Mouse (Mus musculus): Measurements from ENCODE around the gene Rgs9.
"Not testable (repeated sequence)": the region's sequence is repeated elsewhere in the genome, so short reads cannot be mapped to it uniquely, and the experiment has no call there.

Gene Rgs9

DNA sequence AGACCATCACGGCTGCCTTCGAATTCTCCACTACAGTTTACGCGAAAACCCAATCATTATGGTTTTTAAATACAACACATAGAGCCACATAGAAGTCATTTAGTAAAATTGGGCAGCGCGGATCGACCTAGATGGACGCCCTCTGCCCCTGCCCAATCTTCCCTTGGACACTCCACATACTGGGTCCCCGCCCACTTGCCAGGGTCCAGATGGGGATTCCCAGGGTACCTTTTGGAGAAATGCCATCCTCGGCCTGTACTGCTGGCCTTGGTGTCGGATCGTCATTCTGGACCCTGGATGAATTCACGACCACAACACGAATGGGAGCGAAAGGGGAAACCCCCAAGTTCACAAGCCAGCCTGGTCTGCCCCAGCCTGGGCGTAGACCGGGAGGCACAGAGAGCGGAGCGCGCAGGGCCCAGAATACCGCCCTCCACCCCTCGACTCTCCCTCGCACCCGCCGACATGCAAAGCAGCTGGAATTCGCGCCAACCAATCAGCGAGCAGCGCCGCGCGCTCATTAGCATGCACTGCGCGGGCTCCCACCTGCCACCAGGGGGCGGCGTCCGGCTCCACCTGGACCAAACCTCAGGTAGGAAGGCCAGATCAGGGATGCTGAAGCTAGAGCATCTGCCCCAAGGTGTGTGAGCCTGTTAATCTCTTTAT lies at the start of gene Rgs9:
Rgs9 (minus strand) TSS at position 420 of the 666 bp plus-strand sequence.
- DNase-seq, result peak; percentile 99

DNA sequence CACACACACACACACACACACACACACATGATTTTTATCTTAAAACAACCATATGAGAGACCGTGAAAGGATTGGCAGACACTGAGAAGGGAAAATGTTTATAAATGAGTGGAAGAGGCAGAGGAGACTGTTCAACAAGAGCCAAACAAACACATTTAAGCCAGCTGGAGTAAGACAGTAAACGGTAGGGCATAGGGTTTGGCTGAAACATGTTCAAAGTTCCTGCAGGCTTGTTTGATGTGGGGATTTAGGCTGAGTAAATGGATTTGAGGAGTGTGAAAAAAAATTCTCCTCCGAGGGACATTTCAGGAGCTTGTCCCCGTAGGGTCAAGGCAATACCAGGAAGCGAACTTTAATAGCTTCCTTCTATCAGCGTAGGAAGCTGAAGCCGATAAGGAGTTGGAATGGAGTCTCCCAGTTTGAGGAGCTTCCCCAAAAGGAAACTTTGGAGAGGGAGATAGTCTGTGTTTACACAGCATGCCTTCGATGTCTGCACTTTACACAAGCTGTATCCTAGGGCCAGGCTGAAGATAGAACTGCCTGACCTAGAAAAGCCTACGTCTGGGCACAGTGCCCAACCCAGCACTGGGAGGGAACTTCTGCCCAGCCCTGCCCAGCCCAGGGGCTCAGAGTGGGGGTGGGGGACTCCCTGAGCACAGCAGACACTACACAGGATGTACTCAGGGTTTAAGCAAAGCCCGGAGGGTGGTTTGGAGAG lies 49.5 kb upstream of the Rgs9 start:
- peak; percentile 99 for DNase-seq

DNA sequence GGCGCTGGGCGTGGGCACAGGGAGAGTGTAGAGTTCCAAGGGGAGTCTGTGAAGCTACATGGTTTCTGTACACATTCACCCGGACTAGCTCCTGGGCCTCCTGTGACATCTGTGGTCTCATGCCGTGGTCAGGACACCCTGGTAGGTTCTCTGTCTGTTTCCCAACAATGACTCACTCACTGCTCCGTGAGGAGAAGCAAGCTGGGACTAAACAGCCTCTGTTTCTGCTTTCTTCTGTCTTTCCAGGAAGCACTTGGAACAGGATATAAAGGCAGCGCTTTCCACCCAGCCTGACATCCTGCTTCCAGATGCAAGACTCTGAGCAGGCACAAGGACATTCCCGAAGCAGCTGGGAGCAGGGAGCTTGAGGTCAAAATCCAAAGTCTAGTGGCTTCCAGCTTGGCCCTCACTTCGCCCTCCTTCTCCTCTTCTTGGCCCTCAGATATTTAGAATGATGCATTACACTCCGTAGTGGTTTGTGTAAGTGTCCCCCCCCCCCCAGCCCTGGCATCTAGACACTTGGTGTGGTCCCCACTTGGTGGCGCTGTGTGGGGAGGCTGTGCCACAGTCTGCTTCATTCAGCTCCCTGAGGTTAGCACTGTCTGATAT lies 46.2 kb upstream of the Rgs9 start:
- DNase-seq, result peak; percentile 96

DNA sequence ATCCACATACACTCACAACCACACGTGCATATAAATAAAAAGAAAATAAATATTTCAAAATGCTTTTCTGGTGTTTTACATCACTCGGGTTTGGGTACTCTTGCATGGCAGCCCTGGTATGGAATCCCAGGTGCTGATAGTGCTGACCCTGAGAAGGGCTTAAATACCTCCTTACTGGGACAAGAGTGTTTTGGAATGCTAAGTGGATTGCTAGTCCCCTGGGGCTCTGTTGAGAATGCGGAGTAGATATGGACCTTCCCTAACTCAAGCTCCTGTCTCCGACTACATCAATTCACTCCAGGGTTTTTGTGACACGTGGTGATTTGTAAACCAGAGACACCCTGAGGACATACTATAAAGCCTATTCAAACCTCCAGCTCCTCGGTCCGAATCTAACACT lies 45.6 kb upstream of the Rgs9 start:
- no peak for DNase-seq

DNA sequence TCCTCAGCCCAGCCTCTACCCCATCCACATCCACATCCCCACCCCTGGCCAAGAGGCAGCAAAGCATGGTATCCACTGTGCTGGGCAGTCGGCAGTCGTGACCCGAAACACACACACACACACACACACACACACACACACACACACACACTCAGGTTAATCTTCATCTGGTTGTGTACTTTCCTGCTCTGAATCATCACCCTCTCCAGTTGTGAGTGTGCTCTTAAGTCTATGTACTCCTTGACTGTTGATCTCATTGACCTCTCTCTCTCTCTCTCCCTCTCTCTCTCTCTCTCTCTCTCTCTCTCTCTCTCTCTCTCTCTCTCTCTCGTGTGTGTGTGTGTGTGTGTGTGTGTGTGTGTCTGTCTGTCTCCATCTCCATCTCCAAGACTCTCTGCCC lies 44.7 kb upstream of the Rgs9 start:
- DNase-seq, result not testable (repeated sequence)

DNA sequence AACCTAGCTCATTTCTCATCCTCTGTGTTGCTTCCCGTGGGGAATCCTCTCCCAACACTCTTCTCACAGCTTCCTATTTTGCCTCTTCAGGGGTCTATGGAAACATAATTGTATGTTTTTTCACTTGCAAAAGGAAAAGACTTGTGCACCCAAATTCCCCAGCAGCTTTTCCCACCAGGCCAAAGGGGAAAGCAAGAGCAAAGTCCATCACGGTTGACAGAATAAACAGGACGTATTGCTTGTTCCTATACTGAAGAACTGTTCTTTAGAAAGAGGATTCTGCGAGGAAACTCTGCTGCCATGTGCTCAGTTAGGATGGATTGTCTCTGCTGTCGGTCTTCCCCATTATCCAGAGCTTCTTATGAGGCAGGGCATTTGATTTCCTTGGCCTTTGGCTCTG lies 42.6 kb upstream of the Rgs9 start:
- no peak for DNase-seq

DNA sequence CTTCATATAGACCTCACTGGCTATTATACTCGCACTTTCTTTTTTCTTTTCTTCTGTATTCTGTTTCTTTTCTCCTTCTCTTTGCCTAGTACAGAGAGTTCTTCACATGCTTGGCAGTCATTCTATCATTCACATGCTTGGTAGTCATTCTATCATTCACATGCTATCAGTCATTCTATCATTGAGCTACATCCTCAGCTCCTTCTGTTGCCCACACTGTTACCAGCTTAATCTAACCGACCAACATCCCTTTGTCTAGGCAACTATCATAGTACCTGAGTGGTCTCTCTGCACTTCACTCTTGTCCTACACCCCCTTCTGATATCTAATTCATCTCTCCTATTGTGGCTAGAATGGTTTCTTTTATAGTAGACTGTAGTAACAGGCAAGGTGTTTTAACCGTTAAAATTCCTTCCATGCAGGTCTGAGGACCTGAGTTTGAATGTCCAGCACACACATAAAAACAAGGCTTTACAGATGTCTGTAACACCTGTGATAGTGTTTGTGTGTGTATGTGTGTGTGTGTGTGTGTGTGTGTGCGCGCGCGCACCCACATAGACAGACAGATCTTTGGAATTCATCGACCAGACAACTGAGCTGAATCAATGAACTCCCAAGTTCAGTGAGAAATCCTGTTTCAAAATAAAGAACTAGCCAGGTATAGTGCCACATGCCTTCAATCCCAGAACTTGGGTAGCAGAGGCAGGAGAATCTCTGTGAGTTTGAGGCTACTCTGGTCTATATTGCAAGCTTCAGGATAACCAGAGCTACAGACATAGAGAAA lies 41.4 kb upstream of the Rgs9 start:
- peak; percentile 15 for DNase-seq

DNA sequence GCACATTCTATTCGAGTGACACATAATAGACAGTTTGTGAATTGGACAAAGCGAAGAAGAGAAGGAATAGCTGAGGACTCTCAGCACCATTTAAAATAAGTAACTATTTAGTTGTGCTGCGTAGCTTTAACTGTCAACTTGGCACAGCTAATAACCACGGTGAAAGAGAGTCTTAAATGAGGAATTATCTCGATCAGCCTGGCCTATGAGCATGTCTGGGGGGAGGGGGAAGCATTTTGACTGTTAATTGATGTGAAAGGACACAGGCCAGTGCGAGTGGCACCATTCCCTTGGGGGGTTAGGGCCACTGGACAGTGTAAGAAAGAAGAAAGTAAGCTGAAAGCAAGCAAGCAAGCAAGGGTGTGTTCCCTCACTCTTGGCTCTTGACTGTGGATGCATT lies 38.0 kb upstream of the Rgs9 start:
- no peak for DNase-seq

DNA sequence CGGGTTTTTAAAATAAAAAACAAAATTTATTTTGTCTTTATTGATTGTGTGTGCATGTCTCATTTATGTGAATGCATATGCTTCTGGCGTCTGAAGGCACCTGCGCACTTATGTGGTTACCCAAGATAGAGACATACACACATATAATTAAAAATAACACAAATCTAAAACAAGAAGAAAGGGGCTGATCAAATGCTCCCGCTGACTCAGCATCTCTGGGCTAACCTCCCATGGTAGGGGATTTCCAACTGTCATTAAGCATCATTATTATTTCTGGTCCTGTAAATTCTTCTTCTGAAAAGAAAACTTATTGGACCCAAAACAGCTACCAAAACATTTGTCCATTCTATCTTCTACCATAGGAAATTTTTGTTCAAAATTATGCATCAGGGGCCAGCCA lies 36.8 kb upstream of the Rgs9 start:
- DNase-seq, result no peak

DNA sequence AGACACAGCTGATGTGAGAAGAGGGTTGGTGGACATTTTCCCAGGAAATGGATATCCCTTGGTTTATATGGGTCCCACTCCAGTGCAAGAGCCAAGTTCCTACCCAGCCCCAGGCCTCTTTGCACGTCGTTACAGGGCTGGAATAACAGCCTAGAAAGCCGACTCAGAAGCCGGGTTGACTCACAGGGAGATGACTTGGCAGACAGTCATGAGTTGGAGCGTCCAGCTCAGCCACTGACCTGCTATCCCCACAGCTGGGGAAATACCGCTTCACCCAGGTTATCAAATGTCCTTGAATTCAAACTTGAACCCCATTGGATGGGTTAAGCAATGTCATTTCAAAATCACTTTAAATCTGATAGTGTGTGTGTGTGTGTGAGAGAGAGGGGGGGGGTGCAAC lies 34.8 kb upstream of the Rgs9 start:
- DNase-seq, result peak; percentile 94

DNA sequence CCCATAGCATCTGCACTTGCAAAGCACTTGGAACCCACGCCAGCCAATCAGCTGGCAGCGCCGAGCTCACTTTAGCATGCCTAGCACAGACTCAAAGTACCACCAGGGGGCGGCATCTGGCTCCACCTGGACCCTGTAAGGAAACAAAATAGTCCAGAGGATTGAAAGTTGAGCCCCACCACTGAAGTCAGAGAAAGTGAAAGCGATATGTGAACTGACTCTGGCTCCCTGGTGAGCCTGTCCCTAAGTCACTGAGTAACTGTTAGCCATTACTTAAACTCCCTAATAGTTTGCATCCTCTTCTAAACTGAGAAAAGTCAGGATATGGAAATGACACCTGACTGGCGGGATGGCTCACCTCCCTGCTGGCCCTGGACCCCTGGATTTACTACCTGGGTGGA lies 33.5 kb upstream of the Rgs9 start:
- peak; percentile 99 for DNase-seq

DNA sequence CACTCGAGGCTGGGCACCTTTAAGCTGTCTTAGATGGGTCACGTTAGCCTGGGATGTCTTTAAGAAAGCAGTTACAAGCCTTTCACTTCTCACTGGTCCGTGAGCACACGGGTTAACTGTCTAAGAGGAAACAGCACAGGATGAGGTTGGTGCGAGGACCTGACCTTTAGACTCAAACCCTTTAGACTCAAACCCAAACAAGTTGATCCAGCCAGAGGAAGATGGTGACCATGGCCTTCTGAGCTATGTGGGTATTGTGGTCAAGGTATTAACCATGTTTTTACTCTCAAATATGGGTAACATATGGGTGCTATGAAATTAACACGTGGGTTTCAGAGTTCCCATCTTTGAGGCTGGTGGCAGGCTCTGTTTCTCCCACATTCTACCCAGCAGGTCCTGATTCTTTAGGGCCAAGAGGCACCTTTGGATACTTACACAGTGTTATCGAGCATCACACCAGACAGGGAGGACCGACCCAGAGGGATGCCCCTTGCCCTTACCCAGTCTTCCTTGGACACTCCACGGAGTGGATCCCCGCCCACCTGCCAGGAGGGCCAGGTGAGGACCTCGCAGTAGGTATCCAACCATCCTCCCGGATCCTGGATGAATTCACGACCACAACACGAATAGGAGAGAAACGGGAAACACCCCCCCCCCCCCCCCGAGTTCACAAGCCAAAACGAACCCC lies 32.9 kb upstream of the Rgs9 start:
- DNase-seq, result no peak

DNA sequence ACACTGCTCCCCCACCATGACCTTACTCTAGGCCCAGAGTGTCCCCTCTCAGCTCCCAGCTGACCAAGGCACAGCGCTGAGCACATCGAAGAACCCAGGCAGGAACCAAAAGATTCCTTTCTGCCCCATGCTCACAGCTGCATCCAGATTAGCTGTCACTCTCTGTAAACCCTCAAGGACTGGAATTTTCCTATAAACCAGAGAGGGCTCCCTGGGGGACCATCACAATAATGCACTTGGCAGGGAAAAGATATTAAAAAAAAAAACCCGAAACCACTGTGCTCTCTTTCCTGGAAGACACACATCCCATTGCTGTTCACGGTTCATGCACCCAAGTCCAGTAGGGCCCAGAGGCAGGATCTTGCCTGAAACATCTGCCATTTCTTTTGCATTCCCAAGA lies 31.4 kb upstream of the Rgs9 start:
- DNase-seq, result no peak

DNA sequence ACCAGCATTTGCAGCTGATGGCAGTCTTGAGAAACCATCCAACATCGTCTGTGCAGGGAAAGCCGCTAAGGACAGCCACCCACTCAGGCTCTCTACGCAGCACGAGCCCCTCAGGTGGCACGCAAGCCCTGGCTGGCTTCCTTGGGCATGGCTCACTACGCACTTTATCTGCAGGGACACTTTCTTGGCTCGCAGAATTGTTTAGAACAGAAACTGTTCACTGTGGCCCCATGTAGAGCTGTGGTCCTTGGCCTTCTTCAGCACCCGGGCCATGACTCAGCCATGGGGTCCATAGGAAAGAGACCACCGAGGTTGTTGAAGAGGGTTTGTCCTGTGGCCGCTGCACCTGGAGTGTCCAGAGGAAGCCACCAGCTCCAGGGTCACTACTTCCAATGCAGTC lies 30.0 kb upstream of the Rgs9 start:
- no peak for DNase-seq

DNA sequence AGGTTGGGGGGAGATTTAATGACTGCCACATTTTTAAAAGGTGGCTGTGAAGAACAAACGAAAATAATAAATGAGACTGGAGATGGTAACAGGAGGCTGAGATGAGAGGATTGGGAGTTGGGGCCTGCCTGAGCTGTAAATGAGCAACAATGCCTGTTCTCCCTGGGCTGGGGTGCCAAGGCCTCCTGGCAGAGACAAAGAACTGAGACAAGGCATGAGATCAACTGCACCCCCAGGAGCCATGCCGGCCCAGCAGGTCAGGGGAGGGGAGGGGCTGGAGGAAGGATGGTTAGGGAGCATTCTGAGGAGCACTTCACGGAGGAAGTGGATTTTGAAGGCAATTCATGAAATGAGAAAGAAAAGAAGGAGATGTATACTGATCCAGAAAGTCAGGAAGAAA lies 29.5 kb upstream of the Rgs9 start:
- no peak for DNase-seq

DNA sequence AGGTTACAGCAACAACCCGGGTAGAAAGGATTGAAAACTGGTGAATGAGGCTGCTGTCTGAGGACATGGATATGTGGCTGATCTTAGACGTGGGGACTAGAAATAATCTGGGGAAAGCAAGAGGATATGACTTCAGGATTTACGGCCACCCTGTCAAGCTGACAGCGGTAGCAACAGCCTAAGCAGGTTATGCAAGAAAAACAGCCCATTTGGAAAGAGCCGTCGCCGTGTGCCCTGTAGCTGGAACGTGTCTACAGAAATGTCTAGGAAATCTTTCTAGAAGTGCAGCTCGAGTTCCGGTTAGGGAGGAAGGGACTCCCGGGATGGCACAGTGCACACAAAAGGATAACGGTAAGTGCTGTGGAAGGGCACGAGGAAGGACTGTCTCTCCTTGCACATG lies 28.3 kb upstream of the Rgs9 start:
- no peak for DNase-seq

DNA sequence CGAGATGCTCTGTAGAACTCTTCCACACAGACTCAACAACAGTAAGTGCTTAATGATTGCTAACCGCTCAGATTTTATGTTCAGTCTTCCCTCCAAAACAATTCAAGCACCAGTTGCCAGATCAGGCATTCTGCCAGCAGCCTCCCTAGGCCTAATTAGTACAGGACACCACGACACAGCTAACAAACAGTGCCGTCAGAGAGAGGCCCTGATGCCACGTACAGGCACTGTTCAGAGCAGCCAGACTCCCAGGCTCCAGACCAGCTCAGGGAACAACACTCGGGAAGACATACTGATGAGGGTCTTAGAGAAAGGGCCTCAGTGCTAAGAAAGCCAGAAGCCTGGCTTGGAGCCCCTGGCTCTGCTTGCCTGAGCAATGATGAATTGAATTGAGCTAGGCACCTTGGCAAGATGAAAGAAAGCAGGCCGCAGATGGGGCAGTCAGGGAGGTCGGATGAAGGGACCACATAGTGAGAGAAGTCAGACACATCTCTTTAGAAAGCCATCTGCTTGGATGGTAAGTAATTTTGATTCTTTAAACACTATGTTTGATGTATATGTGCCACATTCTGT lies 22.5 kb upstream of the Rgs9 start:
- DNase-seq, result no peak

DNA sequence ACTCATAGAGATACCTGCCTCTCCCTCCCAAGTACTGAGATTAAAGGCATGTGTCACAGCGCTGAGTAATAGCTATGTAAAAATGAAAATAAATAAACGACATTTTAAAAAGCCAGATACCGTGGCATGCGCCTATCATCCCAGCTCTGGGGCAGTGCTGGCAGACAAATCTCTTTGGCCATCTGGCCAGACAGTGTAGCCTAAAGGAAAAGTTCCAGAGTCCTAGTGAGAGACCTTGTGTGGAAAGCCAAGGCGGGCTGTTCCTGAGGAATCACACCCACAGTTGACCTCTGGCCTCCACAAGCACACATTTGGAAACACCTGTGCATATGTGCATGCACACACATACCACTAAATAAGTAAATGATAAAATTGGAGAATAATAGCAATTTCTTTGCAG lies 22.0 kb upstream of the Rgs9 start:
- DNase-seq, result no peak

DNA sequence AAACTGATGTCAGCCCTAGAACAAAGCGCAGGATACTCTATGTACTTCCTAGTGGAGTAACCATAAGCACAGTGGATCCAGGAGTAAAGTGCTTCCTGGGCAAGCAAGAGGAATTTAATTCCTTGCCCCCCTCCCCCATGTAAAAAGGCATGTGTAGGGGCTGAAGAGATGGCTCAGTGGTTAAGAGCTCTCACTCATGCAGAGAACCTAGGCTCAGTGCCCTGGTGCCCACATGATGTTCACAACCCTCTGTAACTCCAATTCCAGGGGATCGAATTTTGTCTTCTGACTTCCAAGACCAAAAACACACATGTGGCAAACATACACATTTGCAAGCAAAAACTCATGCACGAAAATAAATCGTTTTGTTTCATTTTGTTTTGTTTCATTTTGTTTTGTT lies 21.5 kb upstream of the Rgs9 start:
- no peak for DNase-seq

DNA sequence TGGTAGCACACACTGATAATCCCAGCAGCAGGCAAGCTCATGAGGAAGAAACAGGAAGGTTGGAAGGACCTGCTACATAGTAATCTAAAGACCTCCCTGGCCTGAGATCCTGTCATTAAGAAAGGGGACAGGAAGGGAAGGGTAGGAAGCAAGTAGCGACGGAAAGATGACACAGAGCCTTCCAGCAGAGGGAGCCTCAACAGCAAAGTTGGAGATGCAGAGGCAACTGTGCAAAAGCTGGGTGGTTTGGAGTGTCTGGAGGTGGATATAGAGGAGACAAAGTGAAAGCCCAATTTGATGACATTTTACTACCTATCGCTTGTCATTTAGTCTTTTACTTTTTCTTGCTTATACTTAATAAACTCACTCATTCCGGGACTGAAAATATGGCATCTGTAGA lies 19.0 kb upstream of the Rgs9 start:
- DNase-seq, result no peak

DNA sequence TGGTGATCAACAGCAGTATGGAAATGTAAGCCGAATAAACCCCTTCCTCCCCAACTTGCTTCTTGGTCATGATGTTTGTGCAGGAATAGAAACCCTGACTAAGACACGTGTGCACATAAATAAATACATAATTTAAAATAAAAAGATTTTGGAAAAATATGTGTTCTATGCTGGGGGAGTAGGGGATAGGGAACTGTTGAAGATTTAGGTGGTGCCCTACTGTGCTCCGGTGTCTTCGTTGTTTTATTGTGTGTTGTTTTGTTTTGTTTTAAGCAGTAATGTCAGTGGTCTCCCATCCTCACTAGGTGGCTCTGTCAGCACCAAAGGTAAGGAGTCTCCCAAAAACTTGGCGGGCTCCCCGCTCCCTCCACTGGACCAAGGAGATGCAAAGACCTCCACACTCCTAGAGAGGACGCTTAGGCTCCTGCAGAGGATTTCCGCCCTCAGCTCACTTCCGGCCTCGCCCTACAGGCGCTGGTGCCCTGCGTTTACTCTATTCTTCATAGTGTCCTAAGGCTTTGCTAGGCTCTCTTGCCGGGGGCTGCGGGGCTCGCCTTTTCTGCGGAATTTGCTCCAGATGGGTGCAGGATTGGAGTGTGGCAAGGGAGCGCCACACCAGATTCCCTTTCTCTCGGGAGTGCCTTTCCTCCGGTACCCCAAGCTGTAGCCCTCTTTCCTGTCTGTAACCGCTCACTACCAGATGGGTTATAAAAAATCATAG lies 14.1 kb upstream of the Rgs9 start:
- peak; percentile 97 for DNase-seq

DNA sequence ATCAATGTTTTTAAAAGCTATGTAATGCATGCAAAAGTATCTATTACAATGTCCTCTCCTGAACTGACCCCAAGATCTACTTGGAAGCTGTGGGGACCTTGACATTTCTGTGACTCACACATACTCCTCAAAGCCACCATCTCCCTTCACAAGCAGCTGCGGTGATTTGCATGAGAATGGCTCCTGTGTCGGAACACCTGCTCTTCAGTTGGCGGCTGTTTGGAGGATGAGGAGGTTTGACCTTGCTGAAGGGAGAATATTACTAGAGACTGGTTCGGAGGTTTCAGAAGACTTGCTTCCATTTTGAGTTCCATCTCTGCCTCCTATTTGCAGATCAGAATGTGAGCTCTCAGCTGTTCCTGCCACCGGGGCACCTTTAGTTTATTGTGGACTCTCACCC lies 7.8 kb upstream of the Rgs9 start:
- no peak for DNase-seq
